Comparison of ENCODE assay signal across 20 mouse cellular contexts in genomic region chr8:101950599-101950998, GRCm38 (mm10).
DNase-seq lines count a peak whose midpoint lies in the region; ATAC-seq lines count a peak whose summit lies in the region.
"Had no signal": no experiment of that assay in that cellular context is flagged by ENCODE, and none has a peak within 500 bp of the region (broad histone marks: within the 10 kb centered on the region; RNA-seq: fewer than 3 reads in every experiment).

No protein-coding gene starts in this region.

- ATAC-seq in heart, embryonic 11.5 days (replicated peaks; ENCODE audit: insufficient number of reproducible peaks, low FRiP score, low TSS enrichment): no peak
- ATAC-seq: CD4-positive, CD25-positive, alpha-beta regulatory T cell, adult 4 months; intestine, postnatal 0 days; liver, embryonic 12.5 days had no signal

- H3K4me1 ChIP-seq in heart, embryonic 11.5 days (ENCODE audit: control insufficient read depth, insufficient read depth, low read length): no peaks in the 10 kb centered on the region
- H3K4me1 ChIP-seq: embryonic facial prominence, embryonic 13.5 days; hindbrain, embryonic 15.5 days; liver, embryonic 12.5 days had no signal

- no peak overlapping the region for H3K4me3 ChIP-seq in heart, embryonic 11.5 days (ENCODE audit: low read depth, low read length)
- H3K4me3 ChIP-seq: embryonic facial prominence, embryonic 13.5 days; hindbrain, embryonic 15.5 days; liver, embryonic 12.5 days; myocyte had no signal

- no peak overlapping the region for H3K9ac ChIP-seq in heart, embryonic 11.5 days (ENCODE audit: low read depth, low read length)
- H3K9ac ChIP-seq: embryonic facial prominence, embryonic 13.5 days; hindbrain, embryonic 15.5 days; liver, embryonic 12.5 days; lung, embryonic 14.5 days had no signal

- H3K9me3 ChIP-seq in heart, embryonic 11.5 days (replicated peaks; ENCODE audit: control insufficient read depth, low read length): no peaks in the 10 kb centered on the region
- H3K9me3 ChIP-seq: embryonic facial prominence, embryonic 13.5 days; hindbrain, embryonic 15.5 days; liver, embryonic 12.5 days had no signal

- peak; percentile 35 for DNase-seq in adrenal gland, postnatal 10 days
- DNase-seq in adrenal gland, adult 2 months: no peak
- DNase-seq in heart, adult 18-20 months: peak; percentile 31 to 69
- DNase-seq in testis, postnatal 14 days (ENCODE audit: low spot score): peak; percentile 5
- DNase-seq in testis, postnatal 10 days (ENCODE audit: low spot score): no peak
- DNase-seq in cerebellum, postnatal 36 days: no peak
- no peak for DNase-seq in kidney, postnatal 36 days
- DNase-seq: cerebellum, adult 18-20 months; left cerebral cortex, postnatal 4 days; lung, embryonic 14.5 days; thymus, postnatal 25 days had no signal

- no peak overlapping the region for H3K27ac ChIP-seq in heart, embryonic 11.5 days (ENCODE audit: low read depth, low read length)
- H3K27ac ChIP-seq: embryonic facial prominence, embryonic 13.5 days; hindbrain, embryonic 15.5 days; liver, embryonic 12.5 days; macrophage had no signal

- WGBS in heart, embryonic 11.5 days (ENCODE audit: insufficient replicate concordance): 40% methylated on average over 2 of the region's 2 CpGs

- no peaks in the 10 kb centered on the region for H3K27me3 ChIP-seq in heart, embryonic 11.5 days (ENCODE audit: control insufficient read depth, insufficient read depth, low read length)
- H3K27me3 ChIP-seq: embryonic facial prominence, embryonic 13.5 days; hindbrain, embryonic 15.5 days; liver, embryonic 12.5 days had no signal

- H3K4me2 ChIP-seq in heart, embryonic 11.5 days: no peak overlapping the region
- H3K4me2 ChIP-seq: embryonic facial prominence, embryonic 13.5 days; hindbrain, embryonic 15.5 days; liver, embryonic 12.5 days; lung, embryonic 14.5 days; midbrain, embryonic 11.5 days had no signal

- no peaks in the 10 kb centered on the region for H3K36me3 ChIP-seq in heart, embryonic 11.5 days (ENCODE audit: control insufficient read depth, insufficient read depth, low read length)
- H3K36me3 ChIP-seq: embryonic facial prominence, embryonic 13.5 days; hindbrain, embryonic 15.5 days; liver, embryonic 12.5 days had no signal

Comparison
In these comparisons a context has a peak if more than half of its experiments do, and no peak if none do; other contexts are left out.
1. DNase-seq: peak in adrenal gland, postnatal 10 days (single experiment), heart, adult 18-20 months (2 of 2) and testis, postnatal 14 days (single experiment); none in adrenal gland, adult 2 months (single experiment), testis, postnatal 10 days (single experiment), cerebellum, postnatal 36 days (0 of 2) and kidney, postnatal 36 days (0 of 2).